Mouse (Mus musculus): ENCODE results near the gene Pknox1. TPM values are rescaled to one million over a fixed set of nuclear protein-coding genes. Genes with fewer than 3 reads are reported as not detected.
A peak's percentile ranks its signal among the peaks of the same experiment; 100 is the strongest.
"Not testable (repeated sequence)": the region's sequence is repeated elsewhere in the genome, so short reads cannot be mapped to it uniquely, and the experiment has no call there.

The Pknox1 gene
- polyA plus RNA-seq, 1 experiment from 2014 or later, result 21.9 TPM

GRCm38 (mm10) chr17:31583781-31584180 is 19.2 kb downstream of the Pknox1 start:
- peaks cover 48% of the 10 kb centered on the region for H3K4me1 ChIP-seq

GRCm38 (mm10) chr17:31588115-31588514 is 23.6 kb downstream of the Pknox1 start:
- no peak for DNase-seq (ENCODE audit: low spot score)
- no peaks in the 10 kb centered on the region for H3K9me3 ChIP-seq
- H3K4me3 ChIP-seq, result no peak overlapping the region
- no peak overlapping the region for H3K27ac ChIP-seq
- WGBS, result 74% methylated on average over 7 of the region's 7 CpGs
- peaks cover 38% of the 10 kb centered on the region for H3K36me3 ChIP-seq
- H3K4me1 ChIP-seq, result peaks cover 33% of the 10 kb centered on the region
- no peaks in the 10 kb centered on the region for H3K27me3 ChIP-seq (ENCODE audit: insufficient read depth, poor library complexity, severe bottlenecking)

More at GRCm38 (mm10) chr17:31583781-31584180, 19.2 kb downstream of the Pknox1 start:
- DNase-seq (ENCODE audit: low spot score), result no peak
- H3K4me3 ChIP-seq, result no peak overlapping the region
- WGBS, result 76% methylated on average over 6 of the region's 6 CpGs
- no peak overlapping the region for H3K27ac ChIP-seq
- no peaks in the 10 kb centered on the region for H3K9me3 ChIP-seq
- no peaks in the 10 kb centered on the region for H3K27me3 ChIP-seq (ENCODE audit: insufficient read depth, poor library complexity, severe bottlenecking)
- peaks cover 7% of the 10 kb centered on the region; the same call in 1 of the 2 replicates for H3K36me3 ChIP-seq

DNA sequence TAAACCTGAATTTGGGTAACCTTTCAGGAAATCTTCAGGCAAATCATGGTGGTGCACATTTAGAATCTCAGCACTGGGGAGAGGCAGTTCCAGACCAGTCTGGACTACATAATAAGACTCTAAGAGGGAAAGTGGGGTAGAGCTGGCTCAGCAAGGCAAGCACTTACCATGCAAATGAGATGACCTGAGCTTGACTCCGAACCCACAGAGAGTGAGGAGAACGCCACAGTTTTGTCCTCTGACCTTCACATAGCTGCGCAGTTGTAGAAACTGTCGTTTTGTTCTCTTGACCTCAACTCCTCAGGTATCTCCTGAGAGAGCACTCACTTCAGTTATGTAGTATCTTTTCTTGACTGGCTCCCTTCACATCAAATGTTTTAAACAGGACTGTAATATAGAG is 24.2 kb downstream of the Pknox1 start:
- H3K9me3 ChIP-seq, result no peaks in the 10 kb centered on the region
- H3K36me3 ChIP-seq, result peaks cover 43% of the 10 kb centered on the region
- H3K4me1 ChIP-seq, result peaks cover 27% of the 10 kb centered on the region
- WGBS, result 58% methylated on average over 4 of the region's 4 CpGs
- no peak overlapping the region for H3K27ac ChIP-seq
- no peaks in the 10 kb centered on the region for H3K27me3 ChIP-seq (ENCODE audit: insufficient read depth, poor library complexity, severe bottlenecking)
- H3K4me3 ChIP-seq, result no peak overlapping the region
- DNase-seq (ENCODE audit: low spot score), result no peak

DNA sequence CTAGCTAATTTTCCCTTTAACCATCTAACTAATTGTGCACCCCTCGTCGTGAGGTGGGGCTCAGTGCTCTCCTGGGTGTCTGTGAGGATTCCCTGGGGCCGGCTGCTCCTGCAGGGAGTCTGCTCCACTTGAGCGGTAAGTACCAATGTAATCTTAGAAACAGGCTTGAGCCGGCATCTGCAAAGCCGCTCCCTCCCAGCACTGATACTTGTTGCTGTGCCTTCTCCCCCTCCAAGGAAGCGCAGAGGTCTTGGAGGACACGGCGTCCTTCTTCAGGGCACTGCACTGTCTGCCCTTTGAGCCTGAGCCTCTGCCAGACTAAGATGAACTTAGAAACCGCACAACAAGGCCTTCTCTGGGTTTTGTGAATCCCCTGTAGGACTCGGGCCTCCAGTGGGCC is 26.3 kb downstream of the Pknox1 start:
- Histone ChIP-seq H3K27ac (0 out of 2 replicates have a peak overlapping the region, but pooled peaks have one; percentile 1), H3K4me1 (peaks cover 22% of the 10 kb centered on the region; the same call in 1 of the 2 replicates), H3K27me3 (ENCODE audit: insufficient read depth, poor library complexity, severe bottlenecking) (no peaks in the 10 kb centered on the region), H3K36me3 (peaks cover 52% of the 10 kb centered on the region), H3K4me3 (no peak overlapping the region), H3K9me3 (no peaks in the 10 kb centered on the region)
- WGBS, result 73% methylated on average over 11 of the region's 11 CpGs
- DNase-seq (ENCODE audit: low spot score), result no peak

DNA sequence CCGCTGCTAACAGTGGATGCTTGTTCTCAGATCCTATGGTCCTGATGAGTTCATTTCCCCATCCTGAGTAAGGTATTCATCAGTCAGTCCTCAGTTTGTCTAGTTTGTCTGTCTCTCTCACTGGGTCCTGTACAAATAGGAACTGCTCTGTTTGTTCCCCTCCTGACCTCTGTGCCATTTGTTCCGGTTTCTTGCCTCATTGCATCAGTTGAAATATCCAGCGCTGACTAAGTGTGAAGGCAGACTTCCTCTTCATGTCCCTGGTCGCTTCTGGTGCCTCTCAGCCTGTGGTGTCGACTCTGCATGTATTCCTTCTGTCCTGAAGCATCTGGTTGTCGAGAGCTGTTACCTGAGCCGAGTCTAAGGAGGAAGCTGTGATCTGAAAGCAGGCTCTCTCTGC is 30.1 kb downstream of the Pknox1 start:
- WGBS, result 76% methylated on average over 7 of the region's 7 CpGs
- Histone ChIP-seq H3K36me3 (peaks cover 67% of the 10 kb centered on the region), H3K4me1 (peaks cover 7% of the 10 kb centered on the region; the same call in 1 of the 2 replicates), H3K4me3 (no peak overlapping the region), H3K27me3 (ENCODE audit: insufficient read depth, poor library complexity, severe bottlenecking) (no peaks in the 10 kb centered on the region), H3K27ac (no peak overlapping the region), H3K9me3 (no peaks in the 10 kb centered on the region)
- no peak for DNase-seq (ENCODE audit: low spot score)

DNA sequence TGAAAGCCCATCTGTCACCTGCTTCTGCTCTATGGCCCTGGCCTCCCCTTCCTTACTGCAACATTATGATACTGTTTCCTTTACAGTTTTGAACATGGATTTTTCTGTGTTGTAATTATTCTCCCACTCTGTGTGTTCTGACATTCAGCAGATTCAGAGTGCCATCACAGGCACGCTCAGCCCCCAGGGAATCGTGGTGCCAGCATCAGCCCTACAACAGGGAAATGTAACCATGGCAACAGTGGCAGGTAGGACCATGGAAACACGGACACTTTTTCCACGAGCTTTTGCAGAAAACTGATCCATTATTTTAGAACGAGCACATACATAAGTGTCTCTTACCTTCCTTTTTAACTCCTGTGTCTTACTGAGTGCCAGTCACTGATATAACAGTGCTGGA is 30.5 kb downstream of the Pknox1 start:
- no peak overlapping the region for H3K4me3 ChIP-seq
- 88% methylated on average over 5 of the region's 5 CpGs for WGBS
- H3K36me3 ChIP-seq, result peaks cover 70% of the 10 kb centered on the region
- no peak for DNase-seq (ENCODE audit: low spot score)
- H3K4me1 ChIP-seq, result peaks cover 7% of the 10 kb centered on the region; the same call in 1 of the 2 replicates
- no peaks in the 10 kb centered on the region for H3K9me3 ChIP-seq
- no peaks in the 10 kb centered on the region for H3K27me3 ChIP-seq (ENCODE audit: insufficient read depth, poor library complexity, severe bottlenecking)
- H3K27ac ChIP-seq, result no peak overlapping the region

- WGBS, result 92% methylated on average over 9 of the region's 9 CpGs
- DNase-seq (ENCODE audit: low spot score), result no peak
- Histone ChIP-seq H3K27ac (no peak overlapping the region), H3K27me3 (ENCODE audit: insufficient read depth, poor library complexity, severe bottlenecking) (no peaks in the 10 kb centered on the region), H3K36me3 (peaks cover 63% of the 10 kb centered on the region), H3K4me1 (peaks cover 3% of the 10 kb centered on the region; the same call in 1 of the 2 replicates), H3K9me3 (no peaks in the 10 kb centered on the region), H3K4me3 (no peak overlapping the region)
Observed at GRCm38 (mm10) chr17:31597957-31598356, 33.4 kb downstream of the Pknox1 start.

DNA sequence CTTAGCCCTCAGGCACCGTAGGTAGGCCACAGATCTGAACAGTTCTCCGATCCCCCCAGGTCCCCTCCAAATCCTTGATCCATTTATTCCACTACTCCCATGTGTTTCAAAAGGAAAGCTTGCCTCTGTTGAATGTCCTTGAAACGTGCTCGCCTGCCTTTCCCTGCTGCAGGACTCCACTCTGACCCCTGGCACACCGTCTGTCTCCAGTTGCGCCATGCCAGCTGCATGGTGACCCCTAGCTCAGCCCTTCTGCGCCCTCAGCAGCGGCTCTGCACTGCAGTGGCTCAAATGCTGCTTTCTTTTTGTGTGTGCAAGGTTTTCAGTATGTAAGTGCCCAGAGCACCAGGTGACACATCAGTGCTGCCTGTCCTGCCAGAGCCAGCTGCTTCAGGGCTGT is 34.1 kb downstream of the Pknox1 start:
- Histone ChIP-seq H3K4me3 (no peak overlapping the region), H3K27me3 (ENCODE audit: insufficient read depth, poor library complexity, severe bottlenecking) (no peaks in the 10 kb centered on the region), H3K9me3 (no peaks in the 10 kb centered on the region), H3K36me3 (peaks cover 63% of the 10 kb centered on the region), H3K4me1 (peaks cover 3% of the 10 kb centered on the region; the same call in 1 of the 2 replicates), H3K27ac (no peak overlapping the region)
- DNase-seq (ENCODE audit: low spot score), result no peak
- WGBS, result 90% methylated on average over 8 of the region's 8 CpGs

DNA sequence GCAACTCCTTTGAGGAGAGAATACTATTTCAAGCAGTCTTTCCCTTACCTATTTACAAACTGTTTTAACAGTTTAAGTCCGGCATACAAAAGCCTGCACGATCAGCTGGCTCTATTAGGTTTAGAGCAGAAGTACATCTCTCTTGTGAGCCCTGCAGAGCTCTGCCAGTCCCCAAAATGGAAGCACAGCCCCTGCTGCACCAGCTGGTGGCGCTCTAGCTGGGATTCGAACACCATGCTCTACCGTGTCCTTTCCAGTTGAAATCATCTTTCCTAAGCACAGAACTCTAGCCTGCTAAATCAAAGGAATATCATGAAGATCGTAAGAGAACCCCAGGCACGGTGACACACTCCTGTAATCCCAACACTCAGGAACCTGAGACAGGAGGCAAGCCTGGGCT is 41.9 kb downstream of the Pknox1 start:
- no peak for DNase-seq (ENCODE audit: low spot score)
- no peaks in the 10 kb centered on the region for H3K9me3 ChIP-seq
- peaks cover 40% of the 10 kb centered on the region for H3K36me3 ChIP-seq
- H3K4me1 ChIP-seq, result peaks cover 10% of the 10 kb centered on the region; the same call in 1 of the 2 replicates
- no peak overlapping the region for H3K4me3 ChIP-seq
- 82% methylated on average over 7 of the region's 7 CpGs for WGBS
- no peaks in the 10 kb centered on the region for H3K27me3 ChIP-seq (ENCODE audit: insufficient read depth, poor library complexity, severe bottlenecking)
- H3K27ac ChIP-seq, result no peak overlapping the region

GRCm38 (mm10) chr17:31607256-31607951 is 42.9 kb downstream of the Pknox1 start:
- Histone ChIP-seq H3K36me3 (peaks cover 34% of the 10 kb centered on the region), H3K9me3 (no peaks in the 10 kb centered on the region), H3K4me3 (no peak overlapping the region), H3K27ac (no peak overlapping the region), H3K4me1 (peaks cover 7% of the 10 kb centered on the region; the same call in 1 of the 2 replicates), H3K27me3 (ENCODE audit: insufficient read depth, poor library complexity, severe bottlenecking) (no peaks in the 10 kb centered on the region)
- WGBS, result 81% methylated on average over 8 of the region's 8 CpGs
- no peak for DNase-seq (ENCODE audit: low spot score)

- WGBS, result 91% methylated on average over 3 of the region's 3 CpGs
- DNase-seq (ENCODE audit: low spot score); H3K27me3 ChIP-seq (ENCODE audit: insufficient read depth, poor library complexity, severe bottlenecking); H3K4me3 ChIP-seq; H3K9me3 ChIP-seq; H3K27ac ChIP-seq: not testable (repeated sequence)
- peaks cover 19% of the 10 kb centered on the region for H3K36me3 ChIP-seq
- H3K4me1 ChIP-seq, result 0 out of 2 replicates have a peak, but pooled peaks cover 14% of the 10 kb centered on the region
Observed at GRCm38 (mm10) chr17:31609173-31609572, 44.6 kb downstream of the Pknox1 start.

GRCm38 (mm10) chr17:31609895-31610294 is 45.4 kb downstream of the Pknox1 start:
- H3K36me3 ChIP-seq, result peaks cover 11% of the 10 kb centered on the region
- H3K27ac ChIP-seq, result no peak overlapping the region
- H3K27me3 ChIP-seq (ENCODE audit: insufficient read depth, poor library complexity, severe bottlenecking), result no peaks in the 10 kb centered on the region
- 90% methylated on average over 3 of the region's 3 CpGs for WGBS
- no peaks in the 10 kb centered on the region for H3K9me3 ChIP-seq
- DNase-seq (ENCODE audit: low spot score), result no peak
- no peak overlapping the region for H3K4me3 ChIP-seq
- H3K4me1 ChIP-seq, result 0 out of 2 replicates have a peak, but pooled peaks cover 14% of the 10 kb centered on the region

DNA sequence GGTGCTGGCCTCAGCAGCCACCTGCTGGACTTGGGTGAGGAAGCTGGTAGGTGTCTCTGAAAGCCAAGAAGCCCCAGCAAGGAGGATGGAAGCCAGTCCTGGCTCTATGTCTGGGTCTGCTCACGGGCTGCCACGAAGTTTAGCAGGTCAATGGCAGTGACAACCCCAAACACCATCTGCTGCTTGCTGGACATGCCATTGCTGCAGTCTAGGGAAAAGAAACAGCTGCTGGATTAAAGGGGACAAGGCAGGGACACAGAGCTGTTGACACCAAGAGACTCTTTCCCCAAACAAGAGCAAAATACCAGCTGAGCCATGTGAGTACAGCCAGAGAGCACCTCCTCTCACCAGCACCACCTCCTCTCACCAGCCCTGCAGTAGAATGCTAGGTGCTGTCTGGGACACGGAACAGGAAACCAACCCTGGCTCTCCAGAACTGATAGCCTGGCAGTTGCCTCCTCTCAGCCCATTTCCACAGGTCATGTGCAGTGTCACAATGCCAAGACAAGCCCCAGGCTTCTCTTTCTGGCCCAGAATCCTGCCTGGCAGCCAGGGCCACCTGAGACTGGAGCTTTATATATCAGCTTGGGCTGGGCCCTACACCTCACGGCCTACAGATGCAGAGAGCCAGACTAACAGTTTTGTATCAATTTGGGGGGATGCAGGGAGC is 48.7 kb downstream of the Pknox1 start:
- Histone ChIP-seq H3K4me1 (0 out of 2 replicates have a peak, but pooled peaks cover 10% of the 10 kb centered on the region), H3K4me3 (no peak overlapping the region), H3K27me3 (ENCODE audit: insufficient read depth, poor library complexity, severe bottlenecking) (no peaks in the 10 kb centered on the region), H3K36me3 (no peaks in the 10 kb centered on the region), H3K9me3 (no peaks in the 10 kb centered on the region), H3K27ac (no peak overlapping the region)
- no peak for DNase-seq (ENCODE audit: low spot score)
- WGBS, result 80% methylated on average over 4 of the region's 4 CpGs

Measured in heart, embryonic 10.5 days (tissue).